Mouse (Mus musculus) thymus, adult 2 months (tissue): Measurements from ENCODE around the gene Pi4k2a.

ENCODE experiments used
- CTCF ChIP-seq: fragments of 200-500 bp; IDR thresholded peaks from 2 replicates; pipeline ENCODE4 v1.5.1; 2012; ENCODE audit warnings: mild to moderate bottlenecking, control low read depth, low read length, moderate library complexity, borderline replicate concordance; ENCODE audit not compliant: control insufficient read depth, poor library complexity, insufficient read depth; ENCODE audit errors: extremely low read depth
- POLR2A ChIP-seq: fragments of 200-500 bp; IDR thresholded peaks from 2 replicates; pipeline ENCODE4 v1.6.1; 2012; ENCODE audit warnings: mild to moderate bottlenecking, low read length, control low read depth, moderate library complexity; ENCODE audit not compliant: control insufficient read depth, poor library complexity, insufficient read depth; ENCODE audit errors: extremely low read depth

- no peak for TF ChIP-seq POLR2A
- no peak for TF ChIP-seq CTCF
Observed at GRCm38 (mm10) chr19:42157493-42158237, 67.4 kb downstream of the Pi4k2a start.
